Mouse (Mus musculus) retina, embryonic 14.5 days (tissue): ENCODE data around the gene 4930558K02Rik.

Source experiments
- DNase-seq: peaks from one replicate; pipeline ENCODE4 v3.0.0-alpha.2; 2015; ENCODE audit warnings: low spot score

Gene 4930558K02Rik

DNA sequence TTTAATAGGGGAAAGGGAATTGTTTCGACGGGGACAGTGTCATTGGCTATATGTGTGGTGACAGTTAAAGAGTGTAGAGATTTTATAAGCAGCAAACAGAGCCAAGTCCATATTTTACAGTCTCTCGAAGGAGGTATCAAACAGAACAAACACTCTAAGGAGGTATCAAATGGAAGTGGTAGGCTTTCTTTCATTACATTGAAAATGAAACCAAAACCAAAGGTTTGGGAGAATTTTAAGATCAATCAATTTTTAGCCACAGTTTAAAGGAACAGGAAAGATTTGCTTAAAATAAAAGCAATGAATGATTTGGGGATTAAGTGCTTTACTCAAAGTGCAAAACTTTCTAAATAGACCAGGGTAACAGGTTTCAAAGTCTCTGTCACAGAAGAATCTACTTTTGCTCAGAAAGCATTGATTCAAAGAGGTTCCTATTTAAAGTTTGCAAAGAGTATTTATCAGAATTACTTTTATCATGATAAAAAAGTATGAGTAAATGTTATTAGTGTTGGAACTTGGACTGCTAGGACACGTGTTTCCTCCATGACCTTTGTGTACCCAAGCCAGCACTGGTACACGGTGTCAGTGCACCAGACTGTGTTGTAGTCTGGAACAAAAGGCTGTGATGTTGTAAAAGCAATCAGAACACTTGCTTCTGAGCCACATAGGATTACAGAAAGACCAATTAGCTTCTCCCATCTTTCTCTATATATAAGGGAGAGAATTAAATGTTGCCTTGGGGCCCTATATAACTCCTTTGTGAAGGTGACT, 28.2 kb downstream of the 4930558K02Rik start:
- no peak for DNase-seq

- no peak for DNase-seq
These were observed 37.4 kb downstream of the 4930558K02Rik start for GRCm38 (mm10) chr1:161942082-161942481.

DNA sequence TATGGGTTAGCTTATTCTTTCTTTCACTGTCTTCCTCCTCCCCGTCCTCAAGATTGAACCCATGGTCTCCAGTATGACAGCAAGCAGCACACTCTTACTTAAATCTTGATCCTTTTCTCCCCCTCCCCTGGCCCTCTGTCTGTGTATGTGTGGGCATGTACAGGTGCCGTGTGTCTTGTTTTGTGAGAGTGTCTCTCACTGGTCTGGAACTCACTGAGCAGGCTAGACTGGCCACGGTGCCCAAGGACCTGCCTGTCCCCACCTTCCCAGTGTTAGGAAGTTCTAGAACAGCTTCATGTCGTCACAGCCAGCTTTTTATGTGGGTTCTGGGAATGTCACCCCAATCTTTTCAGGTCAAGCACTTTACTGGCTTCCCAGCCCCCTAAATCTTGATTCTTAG, 47.1 kb downstream of the 4930558K02Rik start:
- no peak for DNase-seq

- no peak for DNase-seq
These were observed 47.6 kb downstream of the 4930558K02Rik start for GRCm38 (mm10) chr1:161931817-161932216.

GRCm38 (mm10) chr1:161931313-161931712, 48.1 kb downstream of the 4930558K02Rik start:
- DNase-seq = no peak

- DNase-seq = no peak
These were observed 51.5 kb downstream of the 4930558K02Rik start for GRCm38 (mm10) chr1:161927976-161928375.

- DNase-seq = no peak
These were observed 54.1 kb downstream of the 4930558K02Rik start for GRCm38 (mm10) chr1:161925281-161925805.

DNA sequence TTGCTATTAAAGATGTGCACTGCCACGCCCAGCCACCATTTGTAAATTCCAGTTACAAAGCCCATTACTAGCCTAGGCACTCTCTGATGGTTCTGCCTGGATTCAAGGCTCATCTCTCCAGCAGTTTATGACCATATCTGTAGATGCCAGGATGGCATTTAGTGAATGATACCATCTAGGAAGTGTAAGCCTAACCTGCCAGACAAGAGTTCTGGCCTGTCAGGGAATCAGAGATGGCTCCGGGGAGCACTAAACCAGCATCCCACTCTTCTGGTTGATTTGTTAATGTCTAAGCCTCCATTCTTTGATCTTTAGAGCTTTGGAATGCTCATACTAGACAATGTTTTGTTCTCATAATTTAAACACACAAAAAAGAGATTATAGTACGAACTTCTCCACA, 55.1 kb downstream of the 4930558K02Rik start:
- DNase-seq = no peak

DNA sequence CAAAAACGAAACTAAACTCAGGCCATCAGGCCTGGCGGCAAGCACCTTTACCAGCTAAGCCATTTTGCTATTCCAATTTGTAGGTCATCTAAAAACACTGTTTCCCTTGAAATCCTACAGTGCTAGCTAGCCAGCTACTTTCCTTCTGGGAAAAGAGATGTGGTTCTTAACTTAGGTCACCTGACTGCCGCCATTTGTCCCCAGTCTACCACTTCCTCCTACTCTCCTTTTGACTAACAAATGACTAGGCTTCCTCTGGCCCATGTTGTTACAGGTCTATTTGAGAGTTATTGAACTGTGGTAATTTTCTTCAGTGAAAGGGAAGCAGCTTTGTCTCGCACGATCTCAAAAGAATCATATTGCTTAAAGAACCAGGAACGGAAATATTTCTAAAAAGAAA, 57.5 kb downstream of the 4930558K02Rik start:
- DNase-seq = no peak

- DNase-seq = no peak
These were observed 58.7 kb downstream of the 4930558K02Rik start for GRCm38 (mm10) chr1:161920475-161921454.

- no peak for DNase-seq
These were observed 59.8 kb downstream of the 4930558K02Rik start for GRCm38 (mm10) chr1:161919594-161919993.

GRCm38 (mm10) chr1:161918682-161919372, 60.6 kb downstream of the 4930558K02Rik start:
- no peak for DNase-seq

GRCm38 (mm10) chr1:161917940-161918484, 61.4 kb downstream of the 4930558K02Rik start:
- DNase-seq = no peak

GRCm38 (mm10) chr1:161916036-161916435, 63.4 kb downstream of the 4930558K02Rik start:
- peak; percentile 80 for DNase-seq

GRCm38 (mm10) chr1:161913648-161913984, 65.8 kb downstream of the 4930558K02Rik start:
- no peak for DNase-seq

DNA sequence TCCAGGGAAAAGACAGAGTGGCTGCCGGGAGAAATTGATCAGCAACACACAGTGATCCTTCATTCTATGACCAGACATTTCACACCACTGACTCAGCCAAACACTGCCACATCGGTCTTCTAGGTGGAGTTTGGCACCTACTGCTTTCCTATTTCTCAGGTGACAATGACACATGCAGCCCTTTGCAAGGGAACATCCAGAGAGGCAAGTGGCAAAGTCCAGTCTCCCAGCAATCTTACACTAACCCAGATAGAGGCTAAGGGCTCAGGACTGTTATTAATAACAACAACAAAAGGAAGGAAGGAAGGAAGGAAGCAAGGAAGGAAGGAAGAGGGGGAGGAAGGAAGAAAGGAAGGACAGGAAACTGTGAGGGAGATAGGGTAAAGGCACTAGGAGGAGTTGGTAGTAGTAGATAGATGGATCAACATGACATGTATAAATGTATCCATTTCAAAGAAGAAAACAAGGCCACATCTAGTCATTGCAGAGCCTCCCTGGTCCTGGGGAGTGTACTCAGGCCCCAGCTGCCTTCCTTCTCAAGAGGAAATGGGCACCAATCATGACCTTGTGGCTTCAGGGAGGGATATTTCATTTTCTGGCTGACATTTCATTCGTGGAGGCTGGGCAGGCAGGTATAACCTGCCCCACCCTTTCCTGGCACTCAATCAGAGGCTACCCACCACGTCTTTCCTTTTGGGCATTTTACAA, 66.3 kb downstream of the 4930558K02Rik start:
- DNase-seq = no peak

DNA sequence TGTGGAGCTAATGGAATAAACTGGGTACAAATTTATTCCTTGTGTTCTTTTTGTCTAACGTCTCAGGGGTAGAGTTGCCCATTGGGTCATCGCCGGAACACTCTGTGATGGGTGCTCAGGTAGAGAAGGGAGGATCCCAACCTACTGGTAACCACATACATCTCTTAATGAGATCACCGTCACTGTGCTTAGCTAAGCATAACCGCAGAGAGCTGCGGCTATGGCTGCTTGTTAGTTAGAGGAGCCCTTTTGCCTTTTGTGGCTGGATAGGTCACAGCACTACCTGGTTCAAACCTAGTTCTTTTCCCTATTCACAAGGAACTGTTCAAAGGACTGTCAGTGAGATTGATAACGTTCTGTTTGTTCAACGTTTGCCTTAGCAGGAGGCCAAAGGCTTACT, 70.4 kb downstream of the 4930558K02Rik start:
- DNase-seq = no peak

- no peak for DNase-seq
These were observed 71.5 kb downstream of the 4930558K02Rik start for GRCm38 (mm10) chr1:161907795-161908457.

DNA sequence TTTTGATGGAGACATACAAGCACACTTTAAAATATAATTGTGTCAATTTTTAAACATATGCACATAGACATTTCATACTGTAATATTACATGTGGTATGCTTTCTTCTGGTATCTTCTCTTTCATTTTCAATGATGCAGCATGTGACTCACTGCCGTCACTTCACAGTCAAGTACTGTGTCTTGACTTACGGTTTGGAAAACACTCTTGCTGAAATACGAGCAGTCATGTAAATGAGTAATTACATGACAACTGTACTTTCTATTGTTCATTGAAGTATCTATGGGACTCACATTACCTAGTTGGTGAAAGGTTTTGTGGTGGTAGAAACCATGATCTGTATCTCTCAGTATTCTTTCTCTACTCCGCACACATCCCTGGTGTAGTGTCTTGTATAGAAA, 72.3 kb downstream of the 4930558K02Rik start:
- no peak for DNase-seq

DNA sequence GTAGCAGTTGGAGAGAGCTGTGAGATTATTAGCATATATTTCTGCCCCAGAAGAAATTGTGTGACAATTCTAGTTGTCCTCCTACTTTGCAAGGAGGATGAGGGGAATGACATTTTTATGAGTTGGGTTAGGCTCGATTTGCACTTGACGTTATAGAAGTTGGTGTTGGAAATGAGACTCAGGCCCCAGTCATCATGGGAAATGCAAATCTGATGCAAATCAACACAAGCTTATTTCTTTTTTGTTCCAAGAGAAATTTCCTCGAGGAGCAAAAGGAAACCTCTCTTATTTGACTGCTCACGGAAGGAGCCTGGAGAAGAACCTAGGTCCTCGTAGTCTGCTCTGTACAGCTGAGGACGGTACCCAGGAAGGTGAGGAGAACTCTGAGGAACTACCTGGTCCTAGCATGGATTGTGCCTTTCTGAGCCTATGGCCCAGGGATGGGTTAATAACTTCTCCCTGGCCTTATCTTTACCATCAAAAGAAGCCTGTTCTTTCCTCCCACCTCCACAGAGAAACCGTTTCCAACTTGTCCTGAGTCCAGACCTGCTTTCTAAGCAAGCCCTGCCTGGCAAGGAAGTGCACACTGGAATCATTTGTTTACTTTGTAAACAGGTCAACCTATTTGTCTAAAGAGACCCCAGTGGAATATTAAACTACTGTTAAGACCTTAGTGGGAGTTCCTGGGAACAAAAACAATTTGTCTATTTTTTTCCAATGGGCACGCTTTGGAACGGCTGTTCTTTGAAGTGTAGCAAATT, 76.6 kb downstream of the 4930558K02Rik start:
- DNase-seq = no peak
